Mouse (Mus musculus): ENCODE measurements at regions not wholly inside any gene's neighbourhood (a gene's known extent, or its start where the extent isn't known, plus 50 kb on each side); places are given as distances from the start of the nearest gene placed in this dataset.

GRCm38 (mm10) chr1:57470356-57470755 lies 63.5 kb upstream of the Tyw5 start:
- Histone ChIP-seq H3K4me2 (replicated peaks; ENCODE audit: low read depth, low read length) (no peak overlapping the region), H3K9ac (replicated peaks; ENCODE audit: low read depth) (no peak overlapping the region), H3K27me3 (replicated peaks; ENCODE audit: insufficient read depth, low read length) (no peaks in the 10 kb centered on the region), H3K27ac (ENCODE audit: low read length) (no peak overlapping the region), H3K36me3 (ENCODE audit: insufficient read depth, low read length) (no peaks in the 10 kb centered on the region), H3K4me1 (ENCODE audit: insufficient read depth, low read depth, low read length) (no peaks in the 10 kb centered on the region), H3K4me3 (ENCODE audit: low read depth, low read length) (no peak overlapping the region), H3K9me3 (ENCODE audit: low read length) (no peaks in the 10 kb centered on the region)
- 96% methylated on average over 1 of the region's 1 CpGs for WGBS
- no peak for ATAC-seq
- no peak for TF ChIP-seq EP300 (IDR thresholded peaks at IDR 0.05)
- TF ChIP-seq CTCF (IDR thresholded peaks at IDR 0.05) = no peak
- no peak for DNase-seq (ENCODE audit: low spot score)

GRCm38 (mm10) chr1:57472235-57472634 lies 65.3 kb upstream of the Tyw5 start:
- Histone ChIP-seq H3K4me1 (ENCODE audit: insufficient read depth, low read depth, low read length) (no peaks in the 10 kb centered on the region), H3K27ac (ENCODE audit: low read length) (no peak overlapping the region), H3K27me3 (replicated peaks; ENCODE audit: insufficient read depth, low read length) (no peaks in the 10 kb centered on the region), H3K9ac (replicated peaks; ENCODE audit: low read depth) (no peak overlapping the region), H3K9me3 (ENCODE audit: low read length) (no peaks in the 10 kb centered on the region), H3K36me3 (ENCODE audit: insufficient read depth, low read length) (no peaks in the 10 kb centered on the region), H3K4me2 (replicated peaks; ENCODE audit: low read depth, low read length) (no peak overlapping the region), H3K4me3 (ENCODE audit: low read depth, low read length) (no peak overlapping the region)
- no peak for TF ChIP-seq CTCF (IDR thresholded peaks at IDR 0.05)
- no peak for TF ChIP-seq EP300 (IDR thresholded peaks at IDR 0.05)
- WGBS = 25% methylated on average over 1 of the region's 1 CpGs
- DNase-seq (ENCODE audit: low spot score) (peak; percentile 9), ATAC-seq (no peak)

GRCm38 (mm10) chr1:57477725-57478124 lies 70.8 kb upstream of the Tyw5 start:
- H3K4me1 ChIP-seq (ENCODE audit: insufficient read depth, low read depth, low read length) = no peaks in the 10 kb centered on the region
- ATAC-seq (no peak), DNase-seq (ENCODE audit: low spot score) (no peak)
- 43% methylated on average over 1 of the region's 1 CpGs for WGBS
- no peak for TF ChIP-seq CTCF (IDR thresholded peaks at IDR 0.05)
- no peak for TF ChIP-seq EP300 (IDR thresholded peaks at IDR 0.05)
- no peaks in the 10 kb centered on the region for H3K9me3 ChIP-seq (ENCODE audit: low read length)
- no peak overlapping the region for H3K4me3 ChIP-seq (ENCODE audit: low read depth, low read length)
- no peaks in the 10 kb centered on the region for H3K27me3 ChIP-seq (replicated peaks; ENCODE audit: insufficient read depth, low read length)
- H3K4me2 ChIP-seq (replicated peaks; ENCODE audit: low read depth, low read length) = no peak overlapping the region
- H3K27ac ChIP-seq (ENCODE audit: low read length) = no peak overlapping the region
- H3K36me3 ChIP-seq (ENCODE audit: insufficient read depth, low read length) = no peaks in the 10 kb centered on the region
- H3K9ac ChIP-seq (replicated peaks; ENCODE audit: low read depth) = no peak overlapping the region

- DNase-seq (ENCODE audit: low spot score) = no peak
- no peak overlapping the region for H3K27ac ChIP-seq (ENCODE audit: low read length)
- no peak overlapping the region for H3K4me2 ChIP-seq (replicated peaks; ENCODE audit: low read depth, low read length)
- no peaks in the 10 kb centered on the region for H3K36me3 ChIP-seq (ENCODE audit: insufficient read depth, low read length)
- 61% methylated on average over 2 of the region's 2 CpGs for WGBS
- H3K27me3 ChIP-seq (replicated peaks; ENCODE audit: insufficient read depth, low read length) = no peaks in the 10 kb centered on the region
- no peaks in the 10 kb centered on the region for H3K9me3 ChIP-seq (ENCODE audit: low read length)
- H3K9ac ChIP-seq (replicated peaks; ENCODE audit: low read depth) = no peak overlapping the region
- TF ChIP-seq EP300 (IDR thresholded peaks at IDR 0.05) = no peak
- no peak for TF ChIP-seq CTCF (IDR thresholded peaks at IDR 0.05)
- H3K4me3 ChIP-seq (ENCODE audit: low read depth, low read length) = no peak overlapping the region
- no peaks in the 10 kb centered on the region for H3K4me1 ChIP-seq (ENCODE audit: insufficient read depth, low read depth, low read length)
- ATAC-seq = no peak
Measured at GRCm38 (mm10) chr1:57478151-57478550, 71.2 kb upstream of the Tyw5 start.

GRCm38 (mm10) chr1:57478800-57479199 lies 71.9 kb upstream of the Tyw5 start:
- H3K9me3 ChIP-seq (ENCODE audit: low read length) = no peaks in the 10 kb centered on the region
- ATAC-seq (no peak), DNase-seq (ENCODE audit: low spot score) (no peak)
- H3K27ac ChIP-seq (ENCODE audit: low read length) = no peak overlapping the region
- H3K4me1 ChIP-seq (ENCODE audit: insufficient read depth, low read depth, low read length) = no peaks in the 10 kb centered on the region
- WGBS = 93% methylated on average over 1 of the region's 1 CpGs
- TF ChIP-seq EP300 (IDR thresholded peaks at IDR 0.05) = no peak
- no peak overlapping the region for H3K9ac ChIP-seq (replicated peaks; ENCODE audit: low read depth)
- H3K4me3 ChIP-seq (ENCODE audit: low read depth, low read length) = no peak overlapping the region
- H3K4me2 ChIP-seq (replicated peaks; ENCODE audit: low read depth, low read length) = no peak overlapping the region
- H3K27me3 ChIP-seq (replicated peaks; ENCODE audit: insufficient read depth, low read length) = no peaks in the 10 kb centered on the region
- no peaks in the 10 kb centered on the region for H3K36me3 ChIP-seq (ENCODE audit: insufficient read depth, low read length)

- Histone ChIP-seq H3K27me3 (replicated peaks; ENCODE audit: insufficient read depth, low read length) (no peaks in the 10 kb centered on the region), H3K4me2 (replicated peaks; ENCODE audit: low read depth, low read length) (no peak overlapping the region), H3K27ac (ENCODE audit: low read length) (no peak overlapping the region), H3K9me3 (ENCODE audit: low read length) (no peaks in the 10 kb centered on the region), H3K4me3 (ENCODE audit: low read depth, low read length) (no peak overlapping the region), H3K4me1 (ENCODE audit: insufficient read depth, low read depth, low read length) (no peaks in the 10 kb centered on the region), H3K9ac (replicated peaks; ENCODE audit: low read depth) (no peak overlapping the region), H3K36me3 (ENCODE audit: insufficient read depth, low read length) (no peaks in the 10 kb centered on the region)
- no peak for TF ChIP-seq CTCF (IDR thresholded peaks at IDR 0.05)
- no peak for TF ChIP-seq EP300 (IDR thresholded peaks at IDR 0.05)
- WGBS = 56% methylated on average over 4 of the region's 4 CpGs
- ATAC-seq (no peak), DNase-seq (ENCODE audit: low spot score) (no peak)
Measured at GRCm38 (mm10) chr1:57479566-57479965, 72.7 kb upstream of the Tyw5 start.

GRCm38 (mm10) chr1:57489176-57489575 lies 82.3 kb upstream of the Tyw5 start:
- H3K27me3 ChIP-seq (replicated peaks; ENCODE audit: insufficient read depth, low read length) = no peaks in the 10 kb centered on the region
- ATAC-seq = no peak
- H3K9ac ChIP-seq (replicated peaks; ENCODE audit: low read depth) = no peak overlapping the region
- no peak overlapping the region for H3K27ac ChIP-seq (ENCODE audit: low read length)
- H3K4me3 ChIP-seq (ENCODE audit: low read depth, low read length) = no peak overlapping the region
- no peak for DNase-seq (ENCODE audit: low spot score)
- no peaks in the 10 kb centered on the region for H3K9me3 ChIP-seq (ENCODE audit: low read length)
- WGBS = 67% methylated on average over 2 of the region's 2 CpGs
- no peaks in the 10 kb centered on the region for H3K36me3 ChIP-seq (ENCODE audit: insufficient read depth, low read length)
- H3K4me2 ChIP-seq (replicated peaks; ENCODE audit: low read depth, low read length) = no peak overlapping the region
- no peak for TF ChIP-seq CTCF (IDR thresholded peaks at IDR 0.05)
- no peak for TF ChIP-seq EP300 (IDR thresholded peaks at IDR 0.05)
- H3K4me1 ChIP-seq (ENCODE audit: insufficient read depth, low read depth, low read length) = no peaks in the 10 kb centered on the region
